Mouse (Mus musculus): ENCODE measurements around the gene Ruvbl2.

GRCm38 (mm10) chr7:45478774-45479173, 40.9 kb upstream of the Ruvbl2 start:
- no peak for TF ChIP-seq CTCF (IDR thresholded peaks at IDR 0.05; ENCODE audit: control insufficient read depth, insufficient read depth, insufficient read length)
- no peak for TF ChIP-seq MYOG (IDR thresholded peaks at IDR 0.05; ENCODE audit: control insufficient read depth, extremely low read depth, insufficient read length)
- no peak for TF ChIP-seq MYOD1 (IDR thresholded peaks at IDR 0.05; ENCODE audit: control insufficient read depth, insufficient read length, low read depth)
- TF ChIP-seq USF1 (IDR thresholded peaks at IDR 0.05; ENCODE audit: low read depth) = no peak
- no peak for TF ChIP-seq MAX (IDR thresholded peaks at IDR 0.05)
- TF ChIP-seq FOSL1 (IDR thresholded peaks at IDR 0.05; ENCODE audit: insufficient read depth, low read length, poor library complexity, severe bottlenecking) = no peak
- TF ChIP-seq CEBPB (IDR thresholded peaks at IDR 0.05; ENCODE audit: low read depth) = no peak

All from C2C12 (cell line).